Mouse (Mus musculus): ENCODE data around the gene Psenen. TPM values are rescaled to one million over a fixed set of nuclear protein-coding genes. Genes with fewer than 3 reads are reported as not detected.

Gene Psenen
- polyA plus RNA-seq, 1 experiment: 131 TPM

GRCm38 (mm10) chr7:30544327-30544726 is 19.1 kb downstream of the Psenen start:
- TF ChIP-seq POLR2A (IDR thresholded peaks at IDR 0.05; ENCODE audit: low read depth, low read length): no peak
- TF ChIP-seq CTCF (IDR thresholded peaks at IDR 0.05; ENCODE audit: extremely low read depth, insufficient read length, insufficient replicate concordance, low read depth, low read length): no peak
- WGBS: 92% methylated on average over 2 of the region's 2 CpGs
- Histone ChIP-seq H3K4me1 (ENCODE audit: control insufficient read depth, insufficient read depth, insufficient read length, low read length) (no peaks in the 10 kb centered on the region), H3K4me3 (ENCODE audit: low read depth, low read length) (no peak overlapping the region), H3K27ac (ENCODE audit: insufficient read depth, low read depth, low read length) (no peak overlapping the region), H3K36me3 (ENCODE audit: control insufficient read depth, insufficient read depth, low read length) (0 out of 2 replicates have a peak, but pooled peaks cover 2% of the 10 kb centered on the region), H3K27me3 (ENCODE audit: control insufficient read depth, insufficient read depth, low read length) (no peaks in the 10 kb centered on the region)

- Histone ChIP-seq H3K36me3 (ENCODE audit: control insufficient read depth, insufficient read depth, low read length) (peaks cover 2% of the 10 kb centered on the region; the same call in 1 of the 2 replicates), H3K4me1 (ENCODE audit: control insufficient read depth, insufficient read depth, insufficient read length, low read length) (no peaks in the 10 kb centered on the region), H3K4me3 (ENCODE audit: low read depth, low read length) (no peak overlapping the region), H3K27ac (ENCODE audit: insufficient read depth, low read depth, low read length) (no peak overlapping the region), H3K27me3 (ENCODE audit: control insufficient read depth, insufficient read depth, low read length) (no peaks in the 10 kb centered on the region)
- TF ChIP-seq POLR2A (IDR thresholded peaks at IDR 0.05; ENCODE audit: low read depth, low read length): no peak
- TF ChIP-seq CTCF (IDR thresholded peaks at IDR 0.05; ENCODE audit: extremely low read depth, insufficient read length, insufficient replicate concordance, low read depth, low read length): no peak
- 92% methylated on average over 7 of the region's 7 CpGs for WGBS
Measured at GRCm38 (mm10) chr7:30540572-30540971, 22.9 kb downstream of the Psenen start.

GRCm38 (mm10) chr7:30534633-30535577 is 28.5 kb downstream of the Psenen start, which contains the start of gene Arhgap33:
Arhgap33 (minus strand) TSS chr7:30535060.
- peaks cover 2% of the 10 kb centered on the region; the same call in 1 of the 2 replicates for H3K36me3 ChIP-seq (ENCODE audit: control insufficient read depth, insufficient read depth, low read length)
- peaks cover 5% of the 10 kb centered on the region for H3K4me1 ChIP-seq (ENCODE audit: control insufficient read depth, insufficient read depth, insufficient read length, low read length)
- no peaks in the 10 kb centered on the region for H3K27me3 ChIP-seq (ENCODE audit: control insufficient read depth, insufficient read depth, low read length)
- no peak within 1 kb of the TSS for H3K27ac ChIP-seq (ENCODE audit: insufficient read depth, low read depth, low read length)
- TF ChIP-seq POLR2A (IDR thresholded peaks at IDR 0.05; ENCODE audit: low read depth, low read length): no peak; the same call in 1 of the 2 replicates
- no peak for TF ChIP-seq CTCF (IDR thresholded peaks at IDR 0.05; ENCODE audit: extremely low read depth, insufficient read length, insufficient replicate concordance, low read depth, low read length)
- H3K4me3 ChIP-seq (ENCODE audit: low read depth, low read length): peak within 1 kb of the TSS; percentile 96
- WGBS: 2% methylated on average over 80 of the region's 84 CpGs

GRCm38 (mm10) chr7:30533941-30534632 is 29.3 kb downstream of the Psenen start:
- Histone ChIP-seq H3K4me3 (ENCODE audit: low read depth, low read length) (peak overlapping the region; percentile 96), H3K27me3 (ENCODE audit: control insufficient read depth, insufficient read depth, low read length) (no peaks in the 10 kb centered on the region), H3K36me3 (ENCODE audit: control insufficient read depth, insufficient read depth, low read length) (peaks cover under 1% of the 10 kb centered on the region; the same call in 1 of the 2 replicates), H3K27ac (ENCODE audit: insufficient read depth, low read depth, low read length) (no peak overlapping the region), H3K4me1 (ENCODE audit: control insufficient read depth, insufficient read depth, insufficient read length, low read length) (peaks cover 5% of the 10 kb centered on the region)
- 21% methylated on average over 26 of the region's 26 CpGs for WGBS
- TF ChIP-seq POLR2A (IDR thresholded peaks at IDR 0.05; ENCODE audit: low read depth, low read length): no peak
- no peak for TF ChIP-seq CTCF (IDR thresholded peaks at IDR 0.05; ENCODE audit: extremely low read depth, insufficient read length, insufficient replicate concordance, low read depth, low read length)

GRCm38 (mm10) chr7:30532931-30533330 is 30.5 kb downstream of the Psenen start:
- H3K27me3 ChIP-seq (ENCODE audit: control insufficient read depth, insufficient read depth, low read length): no peaks in the 10 kb centered on the region
- no peak overlapping the region for H3K27ac ChIP-seq (ENCODE audit: insufficient read depth, low read depth, low read length)
- no peaks in the 10 kb centered on the region for H3K36me3 ChIP-seq (ENCODE audit: control insufficient read depth, insufficient read depth, low read length)
- no peak overlapping the region for H3K4me3 ChIP-seq (ENCODE audit: low read depth, low read length)
- H3K4me1 ChIP-seq (ENCODE audit: control insufficient read depth, insufficient read depth, insufficient read length, low read length): peaks cover 5% of the 10 kb centered on the region
- TF ChIP-seq POLR2A (IDR thresholded peaks at IDR 0.05; ENCODE audit: low read depth, low read length) (no peak), CTCF (IDR thresholded peaks at IDR 0.05; ENCODE audit: extremely low read depth, insufficient read length, insufficient replicate concordance, low read depth, low read length) (no peak)
- 66% methylated on average over 8 of the region's 8 CpGs for WGBS

GRCm38 (mm10) chr7:30531291-30531815 is 32.1 kb downstream of the Psenen start:
- Histone ChIP-seq H3K27me3 (ENCODE audit: control insufficient read depth, insufficient read depth, low read length) (no peaks in the 10 kb centered on the region), H3K27ac (ENCODE audit: insufficient read depth, low read depth, low read length) (no peak overlapping the region), H3K4me1 (ENCODE audit: control insufficient read depth, insufficient read depth, insufficient read length, low read length) (peaks cover 6% of the 10 kb centered on the region), H3K36me3 (ENCODE audit: control insufficient read depth, insufficient read depth, low read length) (no peaks in the 10 kb centered on the region; the same call in 1 of the 2 replicates), H3K4me3 (ENCODE audit: low read depth, low read length) (no peak overlapping the region)
- WGBS: 92% methylated on average over 9 of the region's 9 CpGs
- TF ChIP-seq CTCF (IDR thresholded peaks at IDR 0.05; ENCODE audit: extremely low read depth, insufficient read length, insufficient replicate concordance, low read depth, low read length) (no peak), POLR2A (IDR thresholded peaks at IDR 0.05; ENCODE audit: low read depth, low read length) (no peak)
